16 mouse cellular contexts compared by ENCODE assay signal in the genomic region with DNA sequence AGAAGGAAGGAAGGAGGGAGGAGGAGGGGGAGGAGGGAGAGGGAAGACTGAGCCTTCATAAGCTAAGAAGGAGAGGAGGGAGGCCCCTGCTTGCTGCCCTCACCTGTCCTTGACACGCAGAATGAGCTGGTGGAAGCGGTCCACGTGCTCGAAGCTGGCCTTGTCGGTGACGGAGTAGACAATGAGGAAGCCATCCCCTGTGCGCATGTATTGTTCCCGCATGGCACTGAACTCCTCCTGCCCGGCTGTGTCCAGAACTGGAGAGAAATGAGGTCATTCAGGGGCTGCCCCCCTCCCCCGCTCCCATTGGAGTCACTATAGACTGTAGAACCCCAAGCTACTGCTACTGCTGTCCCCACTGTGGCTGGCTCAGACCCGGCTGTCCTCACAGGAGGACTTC. TPM values are rescaled to one million over a fixed set of nuclear protein-coding genes. Genes with fewer than 3 reads are reported as not detected.
DNase-seq lines count a peak whose midpoint lies in the region; ATAC-seq lines count a peak whose summit lies in the region.
"Had no signal": no experiment of that assay in that cellular context is flagged by ENCODE, and none has a peak within 500 bp of the region (broad histone marks: within the 10 kb centered on the region; RNA-seq: fewer than 3 reads in every experiment).

No protein-coding gene starts in this region.

- H3K27ac ChIP-seq in hindbrain, embryonic 10.5 days: peak overlapping the region; percentile 42; the same call in 1 of the 2 replicates
- H3K27ac ChIP-seq in hindbrain, embryonic 14.5 days: no peak overlapping the region
- H3K27ac ChIP-seq: heart, embryonic 15.5 days; intestine, embryonic 15.5 days; liver, embryonic 14.5 days had no signal

- no peak overlapping the region for H3K4me3 ChIP-seq in hindbrain, embryonic 10.5 days
- H3K4me3 ChIP-seq in hindbrain, embryonic 14.5 days (replicated peaks; ENCODE audit: low read length): no peak overlapping the region
- H3K4me3 ChIP-seq: heart, embryonic 15.5 days; intestine, embryonic 15.5 days had no signal

- no peaks in the 10 kb centered on the region for H3K9me3 ChIP-seq in hindbrain, embryonic 10.5 days
- H3K9me3 ChIP-seq in hindbrain, embryonic 14.5 days (ENCODE audit: control insufficient read depth, low read length): no peaks in the 10 kb centered on the region
- H3K9me3 ChIP-seq: heart, embryonic 15.5 days; intestine, embryonic 15.5 days had no signal

- peaks cover 13% of the 10 kb centered on the region for H3K4me1 ChIP-seq in hindbrain, embryonic 10.5 days (replicated peaks)
- no peaks in the 10 kb centered on the region for H3K4me1 ChIP-seq in hindbrain, embryonic 14.5 days (replicated peaks; ENCODE audit: control insufficient read depth, insufficient read depth, low read length)
- H3K4me1 ChIP-seq: intestine, embryonic 15.5 days had no signal

- 66% methylated on average over 11 of the region's 11 CpGs for WGBS in hindbrain, embryonic 10.5 days
- 54% methylated on average over 11 of the region's 11 CpGs for WGBS in hindbrain, embryonic 14.5 days

- intact Hi-C loops in heart, postnatal 14 days (cut with DNase I): no loop called here

- ATAC-seq in hindbrain, embryonic 14.5 days (ENCODE audit: low FRiP score): no peak
- ATAC-seq: CD4-positive, CD25-positive, alpha-beta regulatory T cell, adult 4 months; intestine, embryonic 15.5 days had no signal

- peaks cover 25% of the 10 kb centered on the region for H3K36me3 ChIP-seq in hindbrain, embryonic 10.5 days
- peaks cover 31% of the 10 kb centered on the region for H3K36me3 ChIP-seq in hindbrain, embryonic 14.5 days (replicated peaks; ENCODE audit: control insufficient read depth, insufficient read depth)
- H3K36me3 ChIP-seq: intestine, embryonic 15.5 days had no signal

- no peaks in the 10 kb centered on the region for H3K27me3 ChIP-seq in hindbrain, embryonic 10.5 days (ENCODE audit: insufficient read depth, poor library complexity, severe bottlenecking)
- no peaks in the 10 kb centered on the region for H3K27me3 ChIP-seq in hindbrain, embryonic 14.5 days (ENCODE audit: control insufficient read depth, insufficient read depth, low read length)
- H3K27me3 ChIP-seq: heart, embryonic 15.5 days; intestine, embryonic 15.5 days had no signal

- no peak overlapping the region for H3K4me2 ChIP-seq in hindbrain, embryonic 14.5 days (replicated peaks)
- H3K4me2 ChIP-seq: heart, embryonic 15.5 days; intestine, embryonic 15.5 days had no signal

- DNase-seq in hindbrain, embryonic 10.5 days (ENCODE audit: low spot score): peak; percentile 29
- no peak for DNase-seq in hindbrain, embryonic 14.5 days (ENCODE audit: low spot score)
- peak; percentile 40 for DNase-seq in ovary, adult 18-20 months (ENCODE audit: low spot score)
- DNase-seq in ovary, postnatal 14 days (ENCODE audit: low spot score): no peak
- peak; percentile 87 for DNase-seq in adrenal gland, adult 8-10 months
- peak; percentile 69 for DNase-seq in testis, postnatal 10 days (ENCODE audit: low spot score)
- DNase-seq in heart, postnatal 14 days: no peak
- DNase-seq: gastrocnemius, postnatal 10 days; kidney, postnatal 25 days; thymus, postnatal 4 days had no signal

- H3K9ac ChIP-seq in hindbrain, embryonic 14.5 days: no peak overlapping the region
- H3K9ac ChIP-seq: heart, embryonic 15.5 days; intestine, embryonic 15.5 days; liver, embryonic 14.5 days had no signal

RNA-seq across cellular contexts. Expression of a gene that starts 36.0 kb away (rescaled TPM):
- polyA plus RNA-seq in hindbrain, embryonic 10.5 days (2016; fragmentation: Nextera tagmentation; extraction: Ambion mirVana): 0.34 and 0.37 TPM in 2 replicates
- polyA plus RNA-seq in hindbrain, embryonic 14.5 days (2014; fragmentation: Nextera tagmentation; extraction: Ambion mirVana): 0.76 and 1.1 TPM in 2 replicates
- total RNA-seq in adrenal gland, adult 8-10 months (2022): 1 to 10 TPM in 2 of 4 experiments, under 1 TPM in 2; 0.78 to 1.6 (median 1.0) TPM
- total RNA-seq in heart, postnatal 14 days (2021): 1 to 10 TPM in 1 of 2 experiments, under 1 TPM in 1; 0.44 to 2.0 TPM
- total RNA-seq: megakaryocyte, adult 5-6 weeks had no signal
- polyA plus RNA-seq: CD4-positive, CD25-positive, alpha-beta regulatory T cell, adult 4 months had no signal

RNA-seq across cellular contexts. Expression of a gene that starts 42.8 kb away (rescaled TPM):
- polyA plus RNA-seq in hindbrain, embryonic 10.5 days (2016; fragmentation: Nextera tagmentation; extraction: Ambion mirVana): 10.9 and 16.0 TPM in 2 replicates
- 55.3 and 62.9 TPM in 2 replicates for polyA plus RNA-seq in hindbrain, embryonic 14.5 days (2014; fragmentation: Nextera tagmentation; extraction: Ambion mirVana)
- 100 to 1,000 TPM in 2 of 4 experiments, 10 to 100 TPM in 2; 57.5 to 105 (median 81.7) TPM for total RNA-seq in adrenal gland, adult 8-10 months (2022)
- 1 to 10 TPM; 6.8 to 7.5 TPM for total RNA-seq in heart, postnatal 14 days (2021)
- polyA plus RNA-seq: CD4-positive, CD25-positive, alpha-beta regulatory T cell, adult 4 months had no signal

RNA-seq across cellular contexts. Expression of a gene that starts 56.9 kb away (rescaled TPM):
- 1.3 TPM in 1 of 2 replicates, not detected in the other for polyA plus RNA-seq in hindbrain, embryonic 10.5 days (2016; fragmentation: Nextera tagmentation; extraction: Ambion mirVana)
- polyA plus RNA-seq in hindbrain, embryonic 14.5 days (2014; fragmentation: Nextera tagmentation; extraction: Ambion mirVana): 0.61 and 1.5 TPM in 2 replicates
- not detected for total RNA-seq in adrenal gland, adult 8-10 months (2022)
- under 1 TPM in 1 of 2 experiments, not detected in 1; 0.50 TPM for total RNA-seq in heart, postnatal 14 days (2021)
- total RNA-seq: common myeloid progenitor, adult 5-6 weeks; gastrocnemius, postnatal 10 days; megakaryocyte, adult 5-6 weeks had no signal
- polyA plus RNA-seq: CD4-positive, CD25-positive, alpha-beta regulatory T cell, adult 4 months had no signal

Comparison
In these comparisons a context has a peak if more than half of its experiments do, and no peak if none do; other contexts are left out.
1. DNase-seq: peak in hindbrain, embryonic 10.5 days (single experiment), ovary, adult 18-20 months (single experiment), adrenal gland, adult 8-10 months (single experiment) and testis, postnatal 10 days (single experiment); none in hindbrain, embryonic 14.5 days (single experiment), ovary, postnatal 14 days (single experiment) and heart, postnatal 14 days (0 of 2).
2. RNA of a gene that starts 42.8 kb away (total RNA-seq): 57.5 to 105 TPM in adrenal gland, adult 8-10 months; 6.8 to 7.5 TPM in heart, postnatal 14 days; every median in the first group is over 4 times any median in the second.